Mouse (Mus musculus) liver, adult 2 months (tissue): ENCODE data around the gene Atp6v1g1.

Experiments
- CTCF ChIP-seq: fragments of 200-500 bp; IDR thresholded peaks from 2 replicates; pipeline ENCODE4 v1.5.1; 2011; ENCODE audit warnings: low read depth, low read length, control low read depth
- POLR2A ChIP-seq: fragments of 200-500 bp; IDR thresholded peaks from 2 replicates; pipeline ENCODE4 v1.6.1; 2011; ENCODE audit warnings: low read length, control low read depth; ENCODE audit not compliant: insufficient read depth; ENCODE audit errors: extremely low read depth

DNA sequence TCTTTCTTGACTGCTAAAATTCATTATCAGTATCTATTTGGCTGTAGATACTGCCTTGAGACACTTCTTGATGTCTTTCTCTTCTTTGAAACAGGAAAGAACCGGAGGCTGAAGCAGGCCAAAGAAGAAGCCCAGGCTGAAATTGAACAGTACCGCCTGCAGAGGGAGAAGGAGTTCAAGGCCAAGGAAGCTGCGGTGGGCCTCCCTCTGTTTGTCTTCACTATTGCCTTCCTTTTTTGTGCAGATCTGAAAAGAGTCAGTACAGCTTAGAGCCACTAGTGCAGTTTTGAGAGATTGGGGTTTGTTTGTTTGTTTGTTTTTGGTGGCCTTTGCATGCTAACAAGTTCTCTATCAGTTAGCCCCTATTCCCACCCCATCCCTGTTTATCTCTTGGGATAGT, 3.9 kb downstream of the Atp6v1g1 start:
- TF ChIP-seq POLR2A (no peak), CTCF (no peak)
